Mouse (Mus musculus) adrenal gland, adult (tissue): ENCODE measurements around the gene Olfr97.

Experiments
- DNase-seq, 2 experiments: peaks; one replicate each; pipeline ENCODE4 v3.0.0; 2022 to 2023; ENCODE audit warnings: low spot score in 1 of 2; ENCODE audit not compliant: inconsistent age in 2 of 2

Olfr97 gene

DNA sequence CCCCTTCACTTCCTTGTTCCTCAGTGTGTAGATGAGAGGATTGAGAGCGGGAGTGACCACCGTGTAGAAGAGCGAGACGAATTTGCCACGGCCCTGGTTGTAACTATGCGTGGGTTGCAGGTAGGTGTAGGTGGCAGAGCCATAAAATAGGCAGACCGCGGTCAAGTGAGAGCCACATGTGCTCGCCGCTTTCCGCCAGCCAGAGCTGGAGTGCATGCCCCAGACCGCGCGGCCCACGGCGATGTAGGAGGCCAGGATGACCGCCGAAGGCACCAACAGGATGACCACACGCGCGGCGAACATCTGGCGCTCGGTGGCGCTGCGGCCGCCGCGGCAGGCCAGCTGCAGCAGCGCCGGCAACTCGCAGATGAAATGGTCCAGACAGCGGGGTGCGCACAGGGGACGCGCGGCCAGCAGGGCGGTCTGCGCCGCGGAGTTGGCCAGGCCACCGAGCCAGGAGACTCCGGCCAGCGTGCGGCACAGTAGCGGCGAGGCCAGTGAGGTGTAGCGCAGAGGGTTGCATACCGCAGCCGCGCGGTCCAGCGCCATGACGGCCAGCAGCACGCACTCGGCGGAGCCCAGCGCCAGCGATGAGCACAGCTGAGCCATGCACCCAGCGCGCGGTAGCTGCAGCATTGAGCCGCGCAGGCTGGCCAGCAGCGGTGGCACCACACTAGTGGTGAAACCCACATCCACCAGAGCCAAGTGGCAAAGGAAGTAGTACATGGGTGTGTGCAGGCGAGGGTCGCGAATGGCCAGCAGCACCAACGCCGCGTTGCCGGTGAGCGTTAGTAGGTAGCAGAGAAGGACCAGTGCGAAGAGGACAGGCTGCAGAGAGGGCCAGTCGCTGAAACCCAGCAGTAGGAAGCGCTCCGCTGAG is 40.0 kb downstream of the Olfr97 start:
- peak; percentile 20 to 70 for DNase-seq

DNA sequence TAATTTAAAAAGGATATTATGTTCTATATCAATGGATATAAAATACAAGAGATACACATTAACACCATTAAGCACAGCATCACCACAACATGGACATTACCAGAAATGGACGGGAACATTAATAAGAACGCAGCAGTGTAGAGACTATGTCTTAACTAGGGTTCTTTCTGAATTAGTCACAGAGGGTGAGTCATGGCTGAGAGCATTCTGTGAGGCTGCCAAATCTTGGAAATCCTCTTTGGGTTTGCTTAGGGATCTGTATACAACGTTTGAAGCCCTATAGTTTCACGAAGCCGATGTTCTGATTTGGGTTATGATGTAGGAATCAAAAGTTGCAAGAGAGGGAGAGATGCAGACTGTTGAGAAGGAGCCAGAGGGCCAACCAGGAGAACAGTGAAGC is 42.3 kb downstream of the Olfr97 start:
- DNase-seq: peak; percentile 33 to 72

DNA sequence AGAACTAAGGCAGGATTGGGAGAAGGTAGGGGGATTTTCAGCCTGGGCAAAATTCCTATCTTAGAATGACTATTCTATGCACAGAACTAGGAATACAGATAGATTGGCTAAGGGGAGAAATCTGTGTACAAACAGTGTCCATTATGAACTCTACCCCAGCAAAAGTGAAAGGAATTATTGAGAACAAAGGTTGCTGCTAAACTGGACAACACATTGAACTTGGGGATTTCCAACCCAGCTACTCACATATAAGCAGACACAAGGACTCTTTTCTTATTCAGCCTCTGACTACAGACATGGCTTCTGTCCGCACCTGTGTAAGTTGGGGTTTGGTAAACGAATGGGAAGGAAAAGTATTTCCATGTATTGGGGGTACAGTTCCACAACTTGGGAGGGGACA is 43.5 kb downstream of the Olfr97 start, which contains the start of gene Ubd:
Ubd (plus strand) TSS at position 237 of the 400 bp plus-strand sequence.
- no peak for DNase-seq

DNA sequence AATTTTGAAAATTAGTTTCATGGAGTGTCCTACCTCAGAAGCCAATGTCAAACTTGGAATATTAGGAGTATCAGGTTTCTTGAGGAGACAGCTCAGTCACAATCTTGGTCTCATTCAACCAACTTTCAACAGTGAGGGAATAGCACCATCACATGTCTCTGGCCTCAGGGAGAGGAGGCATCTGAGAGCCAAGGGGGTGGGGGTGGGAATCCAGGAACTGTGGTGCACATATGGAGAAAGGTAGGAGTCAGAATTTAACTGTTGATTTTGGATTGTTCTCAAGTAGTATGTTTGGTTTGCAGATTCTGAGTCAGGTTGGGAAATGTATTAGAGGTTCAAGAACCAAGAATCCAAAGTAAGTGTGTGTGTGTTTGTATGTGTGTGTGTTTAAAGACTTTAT is 44.1 kb downstream of the Olfr97 start:
- DNase-seq: no peak

DNA sequence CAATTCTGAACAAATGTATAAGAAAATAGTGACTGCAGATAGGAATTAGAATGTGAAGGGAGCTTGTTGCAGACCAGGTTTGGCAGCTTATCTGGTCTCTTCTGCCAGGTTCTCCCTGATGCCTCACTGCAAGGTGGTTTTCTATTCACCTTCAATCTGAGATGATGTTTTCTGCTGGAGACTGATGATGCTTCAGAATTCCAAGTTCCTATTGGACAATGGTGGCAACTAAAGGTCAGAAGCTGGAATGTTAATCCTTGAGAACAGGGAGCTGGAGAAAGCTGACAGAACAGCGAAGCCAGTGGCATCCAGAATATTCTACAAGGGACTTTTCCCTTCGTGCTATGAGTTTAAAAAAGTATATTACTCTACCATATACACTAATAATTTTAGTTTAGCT is 46.4 kb downstream of the Olfr97 start:
- DNase-seq: peak; percentile 46 to 88

DNA sequence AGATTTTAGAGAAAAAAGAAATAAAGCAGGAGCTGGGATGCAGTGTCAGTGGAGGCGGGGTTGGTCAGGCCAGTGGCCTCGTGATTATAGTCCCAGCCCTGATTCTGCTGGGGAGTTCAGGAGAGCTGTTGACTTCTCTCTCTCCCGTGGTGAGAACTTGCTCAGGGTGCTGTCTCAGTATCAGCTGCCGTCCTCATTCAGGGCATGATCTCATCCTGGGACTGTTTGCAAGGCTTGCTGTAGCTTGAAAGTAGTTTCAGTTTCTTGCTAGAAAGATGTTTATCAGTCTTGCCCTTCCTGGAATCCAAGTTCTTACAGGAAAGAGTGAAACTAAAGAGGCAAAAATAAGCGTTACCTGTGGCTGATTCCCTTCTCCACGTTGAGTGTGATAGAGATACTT is 51.7 kb downstream of the Olfr97 start:
- DNase-seq: no peak
